Mouse (Mus musculus): ENCODE results near the gene Gatad2b. TPM values are rescaled to one million over a fixed set of nuclear protein-coding genes. Genes with fewer than 3 reads are reported as not detected.

Gatad2b gene
- polyA plus RNA-seq, 2 experiments, result 16.8 to 39.9 TPM

GRCm38 (mm10) chr3:90273855-90274254 is 19.1 kb upstream of the Gatad2b start:
- no peak for DNase-seq (ENCODE audit: low spot score)
- Histone ChIP-seq H3K4me3 (replicated peaks; ENCODE audit: low read length) (no peak overlapping the region), H3K9me3 (ENCODE audit: control insufficient read depth, low read length) (no peaks in the 10 kb centered on the region), H3K4me1 (ENCODE audit: control insufficient read depth, insufficient read depth, low read length) (no peaks in the 10 kb centered on the region), H3K4me2 (replicated peaks; ENCODE audit: low read depth, low read length, severe bottlenecking) (no peak overlapping the region), H3K36me3 (ENCODE audit: control insufficient read depth, insufficient read depth, low read length) (peaks cover 76% of the 10 kb centered on the region), H3K27ac (replicated peaks; ENCODE audit: low read depth, low read length) (no peak overlapping the region), H3K9ac (ENCODE audit: low read depth, low read length, severe bottlenecking) (no peak overlapping the region), H3K27me3 (ENCODE audit: control insufficient read depth, insufficient read depth, low read length) (no peaks in the 10 kb centered on the region)
- WGBS, result 93% methylated on average over 22 of the region's 22 CpGs
- no peak for TF ChIP-seq POLR2A (IDR thresholded peaks at IDR 0.05; ENCODE audit: borderline replicate concordance, extremely low read depth, insufficient read depth, insufficient read length)
- ATAC-seq (ENCODE audit: low FRiP score, low read depth), result no peak

GRCm38 (mm10) chr3:90275286-90275685 is 17.7 kb upstream of the Gatad2b start:
- DNase-seq (ENCODE audit: low spot score) (no peak), ATAC-seq (ENCODE audit: low FRiP score, low read depth) (no peak)
- no peak overlapping the region for H3K4me3 ChIP-seq (replicated peaks; ENCODE audit: low read length)
- no peaks in the 10 kb centered on the region for H3K27me3 ChIP-seq (ENCODE audit: control insufficient read depth, insufficient read depth, low read length)
- no peak overlapping the region for H3K9ac ChIP-seq (ENCODE audit: low read depth, low read length, severe bottlenecking)
- WGBS, result 93% methylated on average over 11 of the region's 11 CpGs
- peaks cover 81% of the 10 kb centered on the region for H3K36me3 ChIP-seq (ENCODE audit: control insufficient read depth, insufficient read depth, low read length)
- H3K27ac ChIP-seq (replicated peaks; ENCODE audit: low read depth, low read length), result no peak overlapping the region
- no peaks in the 10 kb centered on the region for H3K9me3 ChIP-seq (ENCODE audit: control insufficient read depth, low read length)
- H3K4me2 ChIP-seq (replicated peaks; ENCODE audit: low read depth, low read length, severe bottlenecking), result no peak overlapping the region
- H3K4me1 ChIP-seq (ENCODE audit: control insufficient read depth, insufficient read depth, low read length), result no peaks in the 10 kb centered on the region
- TF ChIP-seq POLR2A (IDR thresholded peaks at IDR 0.05; ENCODE audit: borderline replicate concordance, extremely low read depth, insufficient read depth, insufficient read length), result no peak

GRCm38 (mm10) chr3:90276858-90277257 is 16.1 kb upstream of the Gatad2b start:
- no peak for TF ChIP-seq POLR2A (IDR thresholded peaks at IDR 0.05; ENCODE audit: borderline replicate concordance, extremely low read depth, insufficient read depth, insufficient read length)
- H3K9ac ChIP-seq (ENCODE audit: low read depth, low read length, severe bottlenecking), result no peak overlapping the region
- no peaks in the 10 kb centered on the region for H3K27me3 ChIP-seq (ENCODE audit: control insufficient read depth, insufficient read depth, low read length)
- H3K4me1 ChIP-seq (ENCODE audit: control insufficient read depth, insufficient read depth, low read length), result no peaks in the 10 kb centered on the region
- DNase-seq (ENCODE audit: low spot score) (no peak), ATAC-seq (ENCODE audit: low FRiP score, low read depth) (no peak)
- no peak overlapping the region for H3K4me2 ChIP-seq (replicated peaks; ENCODE audit: low read depth, low read length, severe bottlenecking)
- no peak overlapping the region for H3K4me3 ChIP-seq (replicated peaks; ENCODE audit: low read length)
- no peaks in the 10 kb centered on the region for H3K9me3 ChIP-seq (ENCODE audit: control insufficient read depth, low read length)
- H3K36me3 ChIP-seq (ENCODE audit: control insufficient read depth, insufficient read depth, low read length), result peaks cover 73% of the 10 kb centered on the region
- no peak overlapping the region for H3K27ac ChIP-seq (replicated peaks; ENCODE audit: low read depth, low read length)
- 41% methylated on average over 16 of the region's 16 CpGs for WGBS

- DNase-seq (ENCODE audit: low spot score), result no peak
- no peak for TF ChIP-seq POLR2A (IDR thresholded peaks at IDR 0.05; ENCODE audit: borderline replicate concordance, extremely low read depth, insufficient read depth, insufficient read length)
- Histone ChIP-seq H3K27ac (replicated peaks; ENCODE audit: low read depth, low read length) (no peak overlapping the region), H3K4me1 (ENCODE audit: control insufficient read depth, insufficient read depth, low read length) (no peaks in the 10 kb centered on the region), H3K4me3 (replicated peaks; ENCODE audit: low read length) (no peak overlapping the region), H3K4me2 (replicated peaks; ENCODE audit: low read depth, low read length, severe bottlenecking) (no peak overlapping the region), H3K27me3 (ENCODE audit: control insufficient read depth, insufficient read depth, low read length) (no peaks in the 10 kb centered on the region), H3K9ac (ENCODE audit: low read depth, low read length, severe bottlenecking) (no peak overlapping the region), H3K36me3 (ENCODE audit: control insufficient read depth, insufficient read depth, low read length) (peaks cover 63% of the 10 kb centered on the region), H3K9me3 (ENCODE audit: control insufficient read depth, low read length) (no peaks in the 10 kb centered on the region)
- 93% methylated on average over 9 of the region's 9 CpGs for WGBS
- no peak for ATAC-seq (ENCODE audit: low FRiP score, low read depth)
These were observed 15.2 kb upstream of the Gatad2b start for GRCm38 (mm10) chr3:90277793-90278192.

- no peak for DNase-seq (ENCODE audit: low spot score)
- H3K4me2 ChIP-seq (replicated peaks; ENCODE audit: low read depth, low read length, severe bottlenecking), result no peak overlapping the region
- no peaks in the 10 kb centered on the region for H3K27me3 ChIP-seq (ENCODE audit: control insufficient read depth, insufficient read depth, low read length)
- H3K9me3 ChIP-seq (ENCODE audit: control insufficient read depth, low read length), result no peaks in the 10 kb centered on the region
- H3K4me1 ChIP-seq (ENCODE audit: control insufficient read depth, insufficient read depth, low read length), result no peaks in the 10 kb centered on the region
- no peak for TF ChIP-seq POLR2A (IDR thresholded peaks at IDR 0.05; ENCODE audit: borderline replicate concordance, extremely low read depth, insufficient read depth, insufficient read length)
- WGBS, result 96% methylated on average over 10 of the region's 10 CpGs
- no peak overlapping the region for H3K27ac ChIP-seq (replicated peaks; ENCODE audit: low read depth, low read length)
- no peak for ATAC-seq (ENCODE audit: low FRiP score, low read depth)
- H3K9ac ChIP-seq (ENCODE audit: low read depth, low read length, severe bottlenecking), result no peak overlapping the region
- peaks cover 60% of the 10 kb centered on the region for H3K36me3 ChIP-seq (ENCODE audit: control insufficient read depth, insufficient read depth, low read length)
- no peak overlapping the region for H3K4me3 ChIP-seq (replicated peaks; ENCODE audit: low read length)
These were observed 14.8 kb upstream of the Gatad2b start for GRCm38 (mm10) chr3:90278211-90278610.

GRCm38 (mm10) chr3:90279216-90279615 is 13.8 kb upstream of the Gatad2b start:
- no peak for TF ChIP-seq POLR2A (IDR thresholded peaks at IDR 0.05; ENCODE audit: borderline replicate concordance, extremely low read depth, insufficient read depth, insufficient read length)
- H3K9ac ChIP-seq (ENCODE audit: low read depth, low read length, severe bottlenecking), result no peak overlapping the region
- H3K4me1 ChIP-seq (ENCODE audit: control insufficient read depth, insufficient read depth, low read length), result no peaks in the 10 kb centered on the region
- H3K36me3 ChIP-seq (ENCODE audit: control insufficient read depth, insufficient read depth, low read length), result peaks cover 50% of the 10 kb centered on the region
- WGBS, result 92% methylated on average over 9 of the region's 9 CpGs
- no peak overlapping the region for H3K27ac ChIP-seq (replicated peaks; ENCODE audit: low read depth, low read length)
- no peak overlapping the region for H3K4me2 ChIP-seq (replicated peaks; ENCODE audit: low read depth, low read length, severe bottlenecking)
- H3K27me3 ChIP-seq (ENCODE audit: control insufficient read depth, insufficient read depth, low read length), result no peaks in the 10 kb centered on the region
- DNase-seq (ENCODE audit: low spot score) (no peak), ATAC-seq (ENCODE audit: low FRiP score, low read depth) (no peak)
- H3K9me3 ChIP-seq (ENCODE audit: control insufficient read depth, low read length), result no peaks in the 10 kb centered on the region
- H3K4me3 ChIP-seq (replicated peaks; ENCODE audit: low read length), result no peak overlapping the region
